Mouse (Mus musculus) liver, adult 2 months (tissue): Measurements from ENCODE around the gene Ptgir.

Experiments used
- CTCF ChIP-seq: fragments of 200-500 bp; IDR thresholded peaks from 2 replicates; pipeline ENCODE4 v1.5.1; 2011; ENCODE audit warnings: low read depth, low read length, control low read depth
- POLR2A ChIP-seq: fragments of 200-500 bp; IDR thresholded peaks from 2 replicates; pipeline ENCODE4 v1.6.1; 2011; ENCODE audit warnings: low read length, control low read depth; ENCODE audit not compliant: insufficient read depth; ENCODE audit errors: extremely low read depth

DNA sequence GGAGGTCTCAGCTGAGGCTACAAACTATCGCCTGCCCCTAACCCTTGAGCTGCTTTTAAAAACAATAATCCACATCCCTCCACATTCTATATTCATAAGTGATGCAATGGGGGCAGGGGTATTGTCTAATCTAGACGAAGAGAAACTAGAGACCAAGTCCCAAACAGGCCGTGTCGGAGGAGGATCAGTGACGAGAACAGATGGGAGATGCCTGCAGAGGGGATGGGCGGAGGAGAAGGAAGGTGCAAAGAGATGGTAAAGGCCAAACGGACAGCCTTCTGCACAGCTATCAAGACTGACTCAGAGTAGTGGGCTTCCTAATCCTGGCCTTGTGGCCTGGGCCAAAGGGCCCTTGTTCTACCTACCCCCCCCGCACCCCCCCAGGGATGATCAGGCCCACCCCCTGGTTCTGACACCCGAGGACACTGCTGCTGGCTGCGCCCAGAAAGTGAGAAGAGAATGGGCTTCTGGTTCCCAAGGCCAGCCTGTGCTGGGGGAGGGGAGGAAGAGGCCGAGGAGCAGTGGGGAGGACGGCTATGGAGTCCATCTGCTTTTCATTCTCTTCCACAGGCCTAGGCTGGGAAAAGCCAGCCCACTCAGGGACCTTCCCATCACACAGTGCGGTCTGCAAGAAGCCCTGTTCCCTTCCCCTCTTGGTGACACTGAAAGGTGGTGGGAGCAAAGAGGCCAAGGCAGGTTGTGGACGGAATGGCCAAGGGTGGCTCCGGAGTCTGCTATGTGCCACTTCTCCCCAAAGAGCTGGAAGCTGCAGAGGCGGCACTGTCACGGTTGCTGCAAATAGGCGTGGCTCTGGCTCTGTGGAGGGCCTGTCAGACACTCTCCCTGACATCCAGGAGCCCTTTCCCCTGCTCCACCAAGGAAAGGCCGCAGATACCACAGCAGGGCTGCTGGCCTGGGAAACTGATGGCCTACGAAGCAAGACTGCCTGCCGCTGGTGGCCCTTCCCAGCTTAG is 14.8 kb downstream of the Ptgir start:
- TF ChIP-seq POLR2A (no peak), CTCF (no peak)
